In the genomic region with DNA sequence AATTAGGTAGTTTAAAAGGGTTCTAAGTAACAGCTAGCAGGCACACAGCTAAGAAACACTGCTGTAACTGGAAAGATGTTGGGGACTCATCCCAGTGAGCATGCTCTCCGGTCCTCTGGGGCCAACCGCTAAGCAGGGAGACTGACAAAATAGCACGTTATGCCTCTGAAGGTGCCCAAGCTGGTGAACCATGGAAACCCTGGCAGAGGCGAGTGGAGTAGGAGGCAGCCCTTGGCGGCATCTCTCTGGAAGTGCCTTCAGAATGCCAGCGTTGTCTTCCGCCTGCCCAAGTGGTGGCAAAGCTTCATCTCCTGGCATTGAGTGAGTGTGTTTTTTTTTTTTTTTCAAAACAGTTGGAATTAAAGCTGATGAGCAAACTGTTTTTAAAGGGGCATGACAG, we compare ENCODE assay signal across 13 mouse cellular contexts.
A peak's percentile ranks its signal among the peaks of the same experiment; 100 is the strongest.
DNase-seq lines count a peak whose midpoint lies in the region; ATAC-seq and TF ChIP-seq lines count a peak whose summit lies in the region.
"Had no signal": no experiment of that assay in that cellular context is flagged by ENCODE, and none has a peak within 500 bp of the region (broad histone marks: within the 10 kb centered on the region; RNA-seq: fewer than 3 reads in every experiment).

No protein-coding gene starts in this region.

- H3K4me1 ChIP-seq in forebrain, embryonic 13.5 days: peaks cover 36% of the 10 kb centered on the region
- peaks cover 7% of the 10 kb centered on the region; the same call in 1 of the 2 replicates for H3K4me1 ChIP-seq in forebrain, embryonic 12.5 days
- H3K4me1 ChIP-seq in midbrain, embryonic 16.5 days (ENCODE audit: control insufficient read depth, insufficient read depth, low read length): no peaks in the 10 kb centered on the region
- no peaks in the 10 kb centered on the region for H3K4me1 ChIP-seq in midbrain, embryonic 14.5 days (ENCODE audit: control insufficient read depth, insufficient read depth, low read length)
- peaks cover 4% of the 10 kb centered on the region for H3K4me1 ChIP-seq in heart, adult 2 months (ENCODE audit: control insufficient read depth, insufficient read depth, low read length)

- no peak overlapping the region for H3K4me3 ChIP-seq in forebrain, embryonic 13.5 days
- H3K4me3 ChIP-seq in forebrain, embryonic 12.5 days (replicated peaks): no peak overlapping the region
- H3K4me3 ChIP-seq in midbrain, embryonic 16.5 days (ENCODE audit: low read depth, low read length): no peak overlapping the region
- no peak overlapping the region for H3K4me3 ChIP-seq in midbrain, embryonic 14.5 days (replicated peaks; ENCODE audit: low read depth, low read length)
- H3K4me3 ChIP-seq in heart, adult 2 months: no peak overlapping the region
- H3K4me3 ChIP-seq: heart, embryonic 13.5 days; intestine, embryonic 15.5 days; lung, embryonic 15.5 days had no signal

- TF ChIP-seq CTCF in heart, adult 2 months (IDR thresholded peaks at IDR 0.05): no peak

- TF ChIP-seq EP300 in heart, adult 2 months (IDR thresholded peaks at IDR 0.05; ENCODE audit: insufficient read depth, low read depth, low read length): no peak

- H3K9ac ChIP-seq in forebrain, embryonic 13.5 days: no peak overlapping the region
- H3K9ac ChIP-seq in forebrain, embryonic 12.5 days: no peak overlapping the region
- H3K9ac ChIP-seq in midbrain, embryonic 16.5 days (ENCODE audit: low read depth, low read length): no peak overlapping the region
- H3K9ac ChIP-seq in midbrain, embryonic 14.5 days (replicated peaks; ENCODE audit: low read length): no peak overlapping the region
- no peak overlapping the region for H3K9ac ChIP-seq in heart, adult 2 months (ENCODE audit: low read depth, low read length)
- H3K9ac ChIP-seq: heart, embryonic 13.5 days; intestine, embryonic 15.5 days; lung, embryonic 15.5 days had no signal

- peak; percentile 60 for ATAC-seq in forebrain, embryonic 13.5 days
- ATAC-seq in forebrain, embryonic 12.5 days (ENCODE audit: low FRiP score): no peak
- 0 out of 2 replicates have a peak, but pooled peaks have one; percentile 42 for ATAC-seq in midbrain, embryonic 16.5 days
- no peak for ATAC-seq in midbrain, embryonic 14.5 days (ENCODE audit: low FRiP score, low TSS enrichment)
- ATAC-seq: intestine, embryonic 15.5 days had no signal

- H3K27ac ChIP-seq in forebrain, embryonic 13.5 days: peak overlapping the region; percentile 26
- no peak overlapping the region for H3K27ac ChIP-seq in forebrain, embryonic 12.5 days
- H3K27ac ChIP-seq in midbrain, embryonic 16.5 days (ENCODE audit: low read length): no peak overlapping the region
- H3K27ac ChIP-seq in midbrain, embryonic 14.5 days (replicated peaks; ENCODE audit: low read depth, low read length): no peak overlapping the region
- no peak overlapping the region for H3K27ac ChIP-seq in heart, adult 2 months
- H3K27ac ChIP-seq: heart, embryonic 13.5 days; intestine, embryonic 15.5 days; lung, embryonic 15.5 days had no signal

- no peak for DNase-seq in midbrain, embryonic 14.5 days
- DNase-seq in layer of hippocampus, adult 9-11 months: peak; percentile 74
- peak; percentile 22 for DNase-seq in right cerebral cortex, postnatal 14 days
- no peak for DNase-seq in heart, adult 2 months
- DNase-seq in adrenal gland, adult 18-20 months (ENCODE audit: low spot score in 2 of 2): no peak
- DNase-seq: adrenal gland, postnatal 10 days; spleen, adult 18-20 months had no signal

- H3K27me3 ChIP-seq in forebrain, embryonic 13.5 days: no peaks in the 10 kb centered on the region
- no peaks in the 10 kb centered on the region for H3K27me3 ChIP-seq in forebrain, embryonic 12.5 days
- H3K27me3 ChIP-seq in midbrain, embryonic 16.5 days (ENCODE audit: control insufficient read depth, insufficient read depth, low read depth, low read length): no peaks in the 10 kb centered on the region
- H3K27me3 ChIP-seq in midbrain, embryonic 14.5 days (ENCODE audit: control insufficient read depth, insufficient read depth, low read length): no peaks in the 10 kb centered on the region
- no peaks in the 10 kb centered on the region for H3K27me3 ChIP-seq in heart, adult 2 months (ENCODE audit: control insufficient read depth, insufficient read depth, low read length)
- H3K27me3 ChIP-seq: heart, embryonic 13.5 days; intestine, embryonic 15.5 days; lung, embryonic 15.5 days had no signal

- intact Hi-C loops in heart, adult 2 months (cut with DNase I): no loop called here

- no peaks in the 10 kb centered on the region for H3K9me3 ChIP-seq in forebrain, embryonic 13.5 days (replicated peaks)
- H3K9me3 ChIP-seq in forebrain, embryonic 12.5 days: no peaks in the 10 kb centered on the region
- H3K9me3 ChIP-seq in midbrain, embryonic 16.5 days (replicated peaks; ENCODE audit: control insufficient read depth, low read length, poor library complexity, severe bottlenecking): no peaks in the 10 kb centered on the region
- H3K9me3 ChIP-seq in midbrain, embryonic 14.5 days (ENCODE audit: control insufficient read depth, low read length): no peaks in the 10 kb centered on the region
- H3K9me3 ChIP-seq: heart, embryonic 13.5 days; intestine, embryonic 15.5 days; lung, embryonic 15.5 days had no signal

- whole genome bisulfite sequencing in forebrain, embryonic 13.5 days: 74% methylated on average over 7 of the region's 7 CpGs
- WGBS in forebrain, embryonic 12.5 days: 89% methylated on average over 7 of the region's 7 CpGs
- WGBS in midbrain, embryonic 16.5 days: 78% methylated on average over 7 of the region's 7 CpGs
- WGBS in midbrain, embryonic 14.5 days: 78% methylated on average over 7 of the region's 7 CpGs
- 85% methylated on average over 7 of the region's 7 CpGs for WGBS in heart, adult 2 months

- TF ChIP-seq POLR2A in heart, adult 2 months (IDR thresholded peaks at IDR 0.05; ENCODE audit: insufficient read depth, low read depth, low read length): no peak

- no peaks in the 10 kb centered on the region for H3K79me2 ChIP-seq in heart, adult 2 months (replicated peaks; ENCODE audit: control insufficient read depth, insufficient read depth, low read length)

- H3K36me3 ChIP-seq in forebrain, embryonic 13.5 days (ENCODE audit: poor library complexity, severe bottlenecking): no peaks in the 10 kb centered on the region
- H3K36me3 ChIP-seq in forebrain, embryonic 12.5 days (replicated peaks): no peaks in the 10 kb centered on the region
- H3K36me3 ChIP-seq in midbrain, embryonic 16.5 days (ENCODE audit: control insufficient read depth, insufficient read depth, low read length): no peaks in the 10 kb centered on the region
- no peaks in the 10 kb centered on the region for H3K36me3 ChIP-seq in midbrain, embryonic 14.5 days (ENCODE audit: control insufficient read depth, insufficient read depth, low read length)
- no peaks in the 10 kb centered on the region for H3K36me3 ChIP-seq in heart, adult 2 months (ENCODE audit: control insufficient read depth, insufficient read depth, low read length)
- H3K36me3 ChIP-seq: heart, embryonic 13.5 days; intestine, embryonic 15.5 days; lung, embryonic 15.5 days had no signal

- no peak overlapping the region for H3K4me2 ChIP-seq in forebrain, embryonic 13.5 days
- H3K4me2 ChIP-seq in forebrain, embryonic 12.5 days: no peak overlapping the region
- no peak overlapping the region for H3K4me2 ChIP-seq in midbrain, embryonic 16.5 days (ENCODE audit: low read length)
- no peak overlapping the region for H3K4me2 ChIP-seq in midbrain, embryonic 14.5 days (ENCODE audit: low read length)
- H3K4me2 ChIP-seq: heart, embryonic 13.5 days; intestine, embryonic 15.5 days; lung, embryonic 15.5 days had no signal

Comparison
In these comparisons a context has a peak if more than half of its experiments do, and no peak if none do; other contexts are left out.
1. ATAC-seq: peak in forebrain, embryonic 13.5 days (single experiment) and midbrain, embryonic 16.5 days (single experiment); none in forebrain, embryonic 12.5 days (single experiment) and midbrain, embryonic 14.5 days (single experiment).
2. DNase-seq: peak in layer of hippocampus, adult 9-11 months (single experiment) and right cerebral cortex, postnatal 14 days (single experiment); none in midbrain, embryonic 14.5 days (single experiment), heart, adult 2 months (0 of 2) and adrenal gland, adult 18-20 months (0 of 2).